Mouse (Mus musculus) 3T3-L1 (cell line): ENCODE measurements around the gene Sim1.
A peak's percentile ranks its signal among the peaks of the same experiment; 100 is the strongest.

ENCODE experiments used
- DNase-seq: peaks from one replicate; pipeline ENCODE4 v3.0.0-alpha.2; 2015; ENCODE audit warnings: low read depth, low spot score

Sim1 gene

DNA sequence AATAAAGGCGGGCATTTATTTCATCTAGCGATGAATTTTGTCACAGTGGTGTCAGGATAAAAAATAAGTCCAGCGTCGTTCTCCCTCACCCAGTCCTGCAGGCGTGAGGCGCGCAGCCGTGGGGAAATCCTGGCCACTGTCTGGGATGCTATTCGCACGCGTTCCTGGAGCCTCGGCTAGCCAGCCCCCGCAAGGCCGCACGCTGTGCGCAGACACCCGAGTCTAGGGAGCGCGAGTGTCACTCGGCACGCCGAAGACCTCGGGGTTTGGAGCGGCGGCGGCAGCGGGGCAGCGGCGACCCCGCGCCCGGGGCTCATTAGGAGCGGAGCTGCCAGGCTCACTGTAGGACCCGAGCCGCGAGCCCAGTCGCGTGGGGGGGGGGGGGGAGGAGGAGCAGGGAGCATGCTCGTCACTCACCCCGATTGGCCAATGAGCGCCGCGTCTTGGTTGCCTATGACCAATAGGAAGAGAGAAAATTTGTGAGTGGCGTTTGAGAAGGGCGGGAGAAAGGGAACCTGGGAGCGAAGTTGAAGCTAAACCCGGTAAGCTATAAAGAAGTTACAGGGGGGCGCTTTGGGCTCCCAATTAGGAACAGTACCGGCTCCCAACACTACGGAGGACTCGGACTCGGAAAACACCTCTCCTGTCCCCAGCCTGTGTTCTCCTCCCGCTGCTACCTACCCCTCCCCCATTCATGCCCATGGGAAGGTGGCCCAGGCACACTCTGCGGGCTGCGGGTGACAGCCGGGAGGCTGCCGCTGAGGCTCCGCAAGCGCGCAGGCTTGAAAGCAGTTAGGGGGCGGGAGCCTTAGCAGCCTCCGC, at the start of gene Sim1:
TSS of gene Sim1 (plus strand) at position 585 of the 822 bp plus-strand sequence.
- DNase-seq, result no peak

GRCm38 (mm10) chr10:50868202-50868601, 26.4 kb upstream of the Sim1 start:
- no peak for DNase-seq

- no peak for DNase-seq
Measured at GRCm38 (mm10) chr10:50876952-50877351, 17.6 kb upstream of the Sim1 start.

GRCm38 (mm10) chr10:50881476-50882069, 13.0 kb upstream of the Sim1 start:
- DNase-seq, result peak; percentile 26

GRCm38 (mm10) chr10:50882366-50882765, 12.2 kb upstream of the Sim1 start:
- no peak for DNase-seq

DNA sequence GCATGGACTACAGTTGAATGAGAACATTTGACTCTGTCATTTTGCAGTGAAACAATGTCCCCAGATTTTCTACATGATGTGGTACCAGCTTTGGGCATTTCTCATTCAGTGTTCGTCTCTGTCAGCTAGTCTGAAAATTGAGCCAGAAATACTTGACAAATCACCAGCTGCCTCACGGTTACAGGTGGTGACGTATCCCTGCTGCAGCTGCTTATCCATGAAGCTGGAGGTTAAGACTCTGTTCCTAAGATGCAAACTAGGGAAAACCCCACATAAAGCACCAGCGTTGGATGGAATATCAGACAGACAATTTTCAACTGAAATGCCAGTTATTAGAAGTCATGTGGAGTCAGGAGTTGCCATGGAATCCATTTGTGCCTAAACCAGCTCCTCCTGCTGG, 8.2 kb upstream of the Sim1 start:
- no peak for DNase-seq

DNA sequence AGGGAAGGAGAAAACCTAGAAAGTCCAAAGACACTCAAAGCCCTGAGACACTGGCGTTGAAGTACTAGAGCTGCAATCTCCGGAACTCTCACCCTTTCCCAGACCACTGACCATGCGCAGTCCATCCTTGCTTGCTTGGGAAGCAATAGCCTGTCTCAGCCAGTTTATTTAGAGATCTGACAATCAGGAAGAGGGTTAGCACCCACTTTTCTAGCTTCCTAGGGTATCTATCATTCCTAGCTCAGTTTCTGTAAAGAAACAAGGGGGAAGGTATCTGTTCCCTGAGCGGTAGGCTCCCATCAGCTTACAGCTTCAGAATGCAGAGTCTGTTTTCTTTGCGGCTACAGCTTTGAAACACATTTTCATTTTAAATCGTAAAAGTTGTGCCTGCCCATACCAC, 3.9 kb upstream of the Sim1 start:
- no peak for DNase-seq

- no peak for DNase-seq
Measured at GRCm38 (mm10) chr10:50891876-50892711, 2.5 kb upstream of the Sim1 start.

DNA sequence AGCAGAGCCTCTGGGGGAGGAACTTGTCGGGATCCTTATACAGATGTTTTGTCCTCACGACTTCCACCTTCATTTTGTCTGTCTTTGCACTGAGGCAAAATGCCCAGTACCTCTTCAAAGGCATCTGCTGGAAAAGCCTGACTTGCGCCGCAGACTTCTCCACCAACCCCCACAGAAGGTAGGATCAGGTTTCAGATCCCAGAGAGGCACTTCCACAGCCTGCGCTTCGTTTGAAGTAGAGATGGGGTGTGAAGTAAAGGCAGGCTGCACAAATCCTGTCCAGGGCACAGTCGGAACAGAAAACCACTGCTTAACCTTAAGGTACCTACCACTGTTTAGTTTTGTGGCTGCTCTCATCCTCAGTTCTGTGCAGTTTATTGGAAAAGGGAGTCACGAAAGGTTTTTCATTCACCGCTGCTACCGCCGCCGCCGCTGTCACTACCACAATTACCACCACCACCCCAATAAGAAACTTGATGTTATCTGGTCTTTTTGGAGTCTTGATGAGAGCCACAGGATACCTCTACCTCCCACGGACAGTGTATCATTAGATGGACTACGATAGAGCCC, 1.7 kb upstream of the Sim1 start:
- DNase-seq, result no peak

DNA sequence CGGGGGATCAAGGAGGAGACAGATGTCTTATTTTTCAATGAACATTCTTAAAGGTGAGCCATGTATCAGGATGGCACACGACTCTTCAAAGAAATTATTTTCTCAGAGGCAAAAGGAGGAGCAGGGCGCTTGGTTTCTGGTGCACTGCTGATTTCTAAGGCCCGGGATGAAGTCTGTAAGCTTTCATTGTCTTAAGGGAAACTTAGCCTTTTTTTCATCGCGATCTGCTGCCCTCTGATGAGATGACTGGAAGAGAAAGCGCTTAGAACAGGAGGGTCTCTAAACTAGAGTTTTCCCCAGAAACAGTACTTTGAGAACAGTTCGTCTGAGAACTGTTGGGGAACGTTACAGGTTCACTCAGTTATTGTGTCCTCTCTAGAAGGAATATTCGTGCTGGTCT, 1.0 kb upstream of the Sim1 start:
- DNase-seq, result no peak

- no peak for DNase-seq
Measured at GRCm38 (mm10) chr10:50895091-50895790, 687 bp downstream of the Sim1 start.

DNA sequence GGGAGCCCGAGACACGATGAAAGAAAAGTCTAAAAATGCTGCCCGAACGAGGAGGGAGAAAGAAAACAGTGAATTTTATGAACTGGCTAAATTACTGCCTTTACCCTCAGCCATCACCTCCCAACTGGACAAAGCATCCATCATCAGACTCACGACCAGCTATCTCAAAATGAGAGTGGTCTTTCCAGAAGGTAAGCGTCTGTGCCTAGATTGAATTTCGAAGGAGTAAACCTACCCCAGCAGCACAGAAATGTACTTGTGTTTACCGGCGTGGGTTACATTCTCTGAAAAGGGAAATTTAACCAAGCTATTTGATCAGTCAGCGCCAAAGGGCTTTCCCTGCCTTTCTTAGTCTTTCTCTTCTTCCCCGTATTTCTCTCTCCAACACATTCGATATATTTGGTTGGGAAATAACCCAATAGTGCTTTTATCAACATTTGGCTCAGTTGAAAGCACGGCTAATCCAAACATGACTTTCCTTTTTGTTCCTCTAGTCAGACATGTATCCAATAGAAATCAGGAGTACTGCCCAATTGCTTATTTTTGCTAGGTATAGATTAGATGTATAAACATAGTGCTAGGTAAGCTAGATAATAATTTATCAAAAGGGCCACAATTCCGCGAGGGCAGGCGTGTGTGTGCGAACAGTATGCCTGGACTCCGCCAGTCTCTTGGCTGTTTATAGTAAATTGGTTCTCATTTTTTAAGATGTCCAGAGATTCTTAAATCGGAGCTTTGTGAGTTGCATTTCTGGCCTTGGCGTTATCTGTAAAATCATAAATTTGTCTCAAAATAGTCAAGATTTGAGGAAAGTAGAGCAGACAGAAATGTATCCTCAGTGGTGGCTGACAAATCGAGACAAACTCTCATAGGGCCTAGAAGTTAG, 1.6 kb downstream of the Sim1 start:
- no peak for DNase-seq

GRCm38 (mm10) chr10:50896767-50897390, 2.3 kb downstream of the Sim1 start:
- DNase-seq, result no peak

- DNase-seq, result peak; percentile 18
Measured at GRCm38 (mm10) chr10:50897530-50898471, 3.2 kb downstream of the Sim1 start.

- DNase-seq, result no peak
Measured at GRCm38 (mm10) chr10:50898621-50899020, 4.1 kb downstream of the Sim1 start.

DNA sequence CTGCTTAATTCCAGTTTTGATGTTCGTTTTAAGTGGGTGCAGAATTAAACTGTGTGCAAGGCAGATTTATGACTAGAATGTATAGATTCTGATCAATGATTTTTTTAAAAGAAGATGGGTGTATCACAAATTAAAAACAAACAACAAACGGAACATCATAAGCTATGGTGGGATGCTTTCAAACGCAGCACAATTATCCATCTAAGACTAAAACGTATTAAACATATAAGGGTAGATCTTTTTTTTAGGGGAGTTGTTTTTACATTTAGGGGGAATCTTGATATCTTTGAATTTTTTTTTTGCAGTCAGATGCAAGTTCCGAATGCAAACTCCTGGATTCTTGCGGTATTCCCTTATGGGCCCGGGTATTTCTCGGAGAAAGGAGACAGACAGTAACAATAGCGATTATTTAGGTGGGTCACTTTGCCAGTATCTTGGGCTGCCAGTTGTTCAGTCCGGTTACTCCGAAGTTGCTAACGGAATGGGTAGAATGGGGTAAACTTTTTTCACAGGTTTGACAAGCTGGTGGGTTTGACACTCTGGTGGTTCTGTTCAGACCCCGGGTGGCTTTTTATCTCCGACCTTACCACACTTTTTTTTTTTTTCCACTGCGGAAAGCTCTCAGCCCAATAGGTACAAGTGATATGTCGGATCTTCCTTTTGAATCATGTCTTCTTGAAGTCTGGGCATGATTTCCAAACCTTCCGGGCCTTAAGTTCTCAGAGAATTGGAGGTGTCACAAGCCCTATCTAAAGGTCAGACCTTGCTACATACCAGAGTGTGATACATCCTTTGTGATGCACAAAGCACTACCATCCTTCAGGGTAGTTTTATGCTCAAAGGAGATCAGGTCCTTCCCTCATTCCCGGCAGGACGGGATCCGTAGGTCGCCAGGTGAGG, 5.5 kb downstream of the Sim1 start:
- DNase-seq, result no peak

GRCm38 (mm10) chr10:50900746-50901600, 6.4 kb downstream of the Sim1 start:
- no peak for DNase-seq
